Mouse (Mus musculus): Measurements from ENCODE around the gene S1pr4. TPM values are rescaled to one million over a fixed set of nuclear protein-coding genes. Genes with fewer than 3 reads are reported as not detected.

S1pr4 gene
- total RNA-seq (2021): under 1 TPM; 0.40 to 0.65 TPM

- DNase-seq: no peak
Observed at GRCm38 (mm10) chr10:81500032-81500431, at the start of gene S1pr4. Gene S1pr4 (minus strand): TSS chr10:81500132.

- no peak for DNase-seq
Observed at GRCm38 (mm10) chr10:81548944-81549343, 49.0 kb upstream of the S1pr4 start.

GRCm38 (mm10) chr10:81546788-81547571 lies 47.0 kb upstream of the S1pr4 start:
- DNase-seq: no peak

- no peak for DNase-seq
Observed at GRCm38 (mm10) chr10:81546332-81546731, 46.4 kb upstream of the S1pr4 start.

GRCm38 (mm10) chr10:81545161-81545747 lies 45.3 kb upstream of the S1pr4 start, which contains the start of gene Gna11:
Gene Gna11 (minus strand): TSS chr10:81545190.
- peak; percentile 100 for DNase-seq

- no peak for DNase-seq
Observed at GRCm38 (mm10) chr10:81544296-81545160, 44.6 kb upstream of the S1pr4 start.

- no peak for DNase-seq
Observed at GRCm38 (mm10) chr10:81543633-81544032, 43.7 kb upstream of the S1pr4 start.

- no peak for DNase-seq
Observed at GRCm38 (mm10) chr10:81542727-81543460, 43.0 kb upstream of the S1pr4 start.

- DNase-seq: no peak
Observed at GRCm38 (mm10) chr10:81541803-81542202, 41.9 kb upstream of the S1pr4 start.

GRCm38 (mm10) chr10:81541363-81541762 lies 41.4 kb upstream of the S1pr4 start:
- DNase-seq: no peak

GRCm38 (mm10) chr10:81538321-81539048 lies 38.6 kb upstream of the S1pr4 start:
- DNase-seq: no peak

- DNase-seq: no peak
Observed at GRCm38 (mm10) chr10:81537429-81537828, 37.5 kb upstream of the S1pr4 start.

- DNase-seq: no peak
Observed at GRCm38 (mm10) chr10:81536734-81537133, 36.8 kb upstream of the S1pr4 start.

GRCm38 (mm10) chr10:81534826-81535225 lies 34.9 kb upstream of the S1pr4 start:
- DNase-seq: no peak

GRCm38 (mm10) chr10:81526779-81527178 lies 26.8 kb upstream of the S1pr4 start:
- peak; percentile 61 to 63 for DNase-seq

GRCm38 (mm10) chr10:81525017-81525694 lies 25.2 kb upstream of the S1pr4 start:
- no peak for DNase-seq

- no peak for DNase-seq
Observed at GRCm38 (mm10) chr10:81524051-81524605, 24.2 kb upstream of the S1pr4 start, which contains the start of gene Gna15. Gene Gna15 (minus strand): TSS chr10:81524225.

- DNase-seq: no peak
Observed at GRCm38 (mm10) chr10:81523570-81523969, 23.6 kb upstream of the S1pr4 start.

GRCm38 (mm10) chr10:81523142-81523541 lies 23.2 kb upstream of the S1pr4 start:
- DNase-seq: no peak

GRCm38 (mm10) chr10:81519978-81520365 lies 20.0 kb upstream of the S1pr4 start:
- DNase-seq: no peak

Data from layer of hippocampus, postnatal 36 days (tissue).